Mouse (Mus musculus) left cerebral cortex, adult 9 months (tissue): ENCODE measurements around the gene Phlpp1.

Source experiments
- DNase-seq, 2 experiments: peaks; one replicate each; pipeline ENCODE4 v3.0.0; 2022; ENCODE audit warnings: low spot score in 2 of 2

Gene Phlpp1

DNA sequence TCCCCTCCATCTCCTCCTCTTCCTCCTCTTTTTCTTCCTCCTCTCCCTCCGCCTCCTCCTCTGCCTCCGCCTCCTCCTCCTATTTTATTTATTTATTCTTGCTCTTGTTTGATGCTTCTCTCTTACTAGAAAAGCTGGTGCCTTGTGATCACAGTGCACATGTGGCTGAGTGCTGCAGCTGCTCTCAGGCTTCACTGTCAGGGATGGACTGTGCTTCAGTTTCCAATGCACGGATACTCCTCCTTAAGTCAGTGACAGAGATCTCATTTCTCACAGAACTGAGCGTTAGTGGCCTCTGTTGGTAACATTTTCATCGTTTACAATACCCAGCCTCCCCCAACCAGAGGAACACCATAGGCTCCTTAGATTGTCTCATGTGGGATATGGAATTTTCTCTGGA, 215.0 kb downstream of the Phlpp1 start:
- no peak for DNase-seq

DNA sequence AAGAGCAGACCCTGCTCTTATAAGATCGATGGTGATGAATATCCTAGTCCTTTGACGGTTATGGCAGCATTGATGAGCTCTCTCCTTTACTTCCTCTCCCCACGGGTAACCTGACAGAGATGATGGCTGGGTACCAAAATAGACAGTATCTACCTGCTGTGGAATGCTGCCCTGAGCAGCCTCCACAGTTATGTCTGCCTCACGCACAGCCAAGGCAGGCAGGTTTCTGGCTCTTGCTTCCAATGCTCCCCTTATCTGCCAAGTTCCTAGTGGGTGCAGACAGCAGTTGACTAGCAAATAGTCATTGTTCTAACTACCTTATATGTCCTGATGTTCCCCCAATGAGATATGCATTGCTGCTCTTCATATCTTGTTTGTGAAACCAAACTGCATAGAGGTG, 215.7 kb downstream of the Phlpp1 start:
- DNase-seq, result no peak

DNA sequence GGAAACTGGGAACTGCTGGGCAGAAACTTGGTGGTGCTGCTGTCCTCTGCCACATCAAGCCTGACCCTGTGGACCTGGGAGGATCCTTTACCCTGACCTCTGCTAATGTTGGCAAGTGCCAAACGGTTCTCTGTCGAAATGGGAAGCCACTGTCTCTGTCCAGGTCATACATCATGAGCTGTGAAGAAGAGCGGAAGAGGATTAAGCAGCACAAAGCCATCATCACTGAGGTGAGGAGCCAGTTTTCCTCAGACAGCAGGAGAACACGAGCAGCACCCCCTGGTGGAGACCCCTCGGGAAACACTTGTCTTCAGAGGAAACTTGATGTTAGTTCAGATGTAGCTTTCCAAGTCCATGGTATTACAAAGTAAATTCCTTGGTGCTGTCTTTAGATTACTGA, 218.1 kb downstream of the Phlpp1 start:
- peak in 1 of 2 experiments; percentile 55 for DNase-seq

DNA sequence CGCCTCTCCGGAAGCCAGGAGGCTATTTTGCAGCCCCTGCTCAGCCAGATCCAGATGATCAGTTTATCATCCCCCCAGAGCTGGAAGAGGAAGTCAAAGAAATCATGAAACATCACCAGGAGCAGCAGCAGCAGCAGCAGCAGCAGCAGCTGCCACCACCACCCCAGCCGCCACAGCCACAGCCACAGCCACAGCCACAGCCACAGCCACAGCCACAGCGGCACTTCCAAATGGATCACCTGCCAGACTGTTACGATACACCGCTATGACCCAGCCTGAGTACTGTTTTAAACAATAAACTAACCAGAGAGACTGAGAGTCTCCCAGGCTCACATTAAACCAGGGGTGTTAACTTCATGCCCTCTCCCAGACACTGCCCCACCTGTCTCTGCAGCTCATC, 221.5 kb downstream of the Phlpp1 start:
- DNase-seq, result no peak

DNA sequence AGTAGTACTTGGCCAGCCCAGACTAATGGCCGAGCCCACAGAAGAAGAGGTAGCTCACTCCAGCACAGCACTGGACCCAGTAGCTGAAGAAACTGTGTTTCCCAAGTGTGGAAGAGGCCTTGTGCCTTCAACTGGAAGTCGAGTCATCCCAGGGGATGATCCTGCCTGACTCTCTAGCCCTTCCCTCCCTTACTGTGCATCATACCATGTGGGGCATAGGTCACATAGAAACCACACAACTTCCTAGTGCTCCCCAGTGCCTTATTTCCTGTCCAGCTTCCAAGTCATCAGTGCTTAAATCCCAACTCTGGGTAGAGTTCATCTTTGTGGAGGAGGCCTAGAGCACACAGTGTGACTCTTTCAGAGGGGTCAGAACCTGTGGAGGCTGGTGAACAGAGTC, 223.1 kb downstream of the Phlpp1 start:
- no peak for DNase-seq

DNA sequence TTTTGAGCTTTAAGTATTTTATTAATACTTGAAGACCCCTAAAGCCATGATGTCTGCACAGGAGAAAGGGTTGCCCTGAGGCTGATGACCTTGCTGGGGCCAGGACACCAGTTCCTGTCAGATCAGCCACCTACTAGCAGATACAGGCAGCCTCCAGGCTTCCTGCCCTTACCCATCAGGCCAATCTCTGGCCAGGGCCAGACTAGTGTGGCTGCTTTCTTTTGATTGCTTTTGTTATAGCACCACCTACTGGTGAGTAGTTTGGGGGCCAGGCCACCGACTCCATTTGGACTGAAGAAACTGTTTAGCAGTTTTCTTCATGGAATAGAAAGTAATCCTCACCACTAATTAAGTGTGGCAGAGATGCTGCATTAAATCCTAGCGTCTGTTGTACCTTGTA, 223.9 kb downstream of the Phlpp1 start:
- peak in 1 of 2 experiments; percentile 71 for DNase-seq

DNA sequence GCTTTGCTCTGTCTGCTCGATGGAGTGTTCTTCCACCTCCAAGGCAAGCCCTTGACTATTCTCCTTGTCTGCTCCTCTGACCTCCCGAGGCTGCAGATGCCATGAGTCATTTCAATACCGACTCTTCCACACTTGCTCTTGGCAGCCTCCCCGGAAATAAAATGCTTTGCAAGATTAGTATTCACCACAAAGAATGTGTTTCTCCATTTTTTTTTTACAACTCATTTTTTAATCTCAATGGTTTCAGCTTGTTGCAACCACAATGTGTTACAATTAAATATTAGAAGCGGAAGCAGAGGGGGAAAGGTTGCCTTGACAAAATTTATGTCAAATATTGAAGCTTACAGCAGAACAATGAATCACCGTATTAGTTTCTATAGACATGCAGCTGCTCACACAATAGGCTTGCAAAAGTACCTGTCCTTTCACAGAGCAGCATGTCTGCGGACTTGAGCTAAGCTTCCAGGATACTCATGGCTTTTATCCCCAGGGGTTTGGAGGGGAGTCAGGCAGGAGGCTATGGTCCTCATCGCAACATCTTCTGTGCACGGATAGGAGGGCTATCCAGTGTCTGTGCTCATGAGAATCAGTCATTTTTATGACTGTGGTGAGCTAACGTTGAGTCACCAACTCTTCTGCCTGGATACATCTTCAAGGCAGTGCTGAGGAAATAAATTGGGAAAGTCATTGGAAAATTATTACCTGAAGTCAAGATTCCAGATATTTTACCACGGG, 229.5 kb downstream of the Phlpp1 start:
- DNase-seq, result no peak

DNA sequence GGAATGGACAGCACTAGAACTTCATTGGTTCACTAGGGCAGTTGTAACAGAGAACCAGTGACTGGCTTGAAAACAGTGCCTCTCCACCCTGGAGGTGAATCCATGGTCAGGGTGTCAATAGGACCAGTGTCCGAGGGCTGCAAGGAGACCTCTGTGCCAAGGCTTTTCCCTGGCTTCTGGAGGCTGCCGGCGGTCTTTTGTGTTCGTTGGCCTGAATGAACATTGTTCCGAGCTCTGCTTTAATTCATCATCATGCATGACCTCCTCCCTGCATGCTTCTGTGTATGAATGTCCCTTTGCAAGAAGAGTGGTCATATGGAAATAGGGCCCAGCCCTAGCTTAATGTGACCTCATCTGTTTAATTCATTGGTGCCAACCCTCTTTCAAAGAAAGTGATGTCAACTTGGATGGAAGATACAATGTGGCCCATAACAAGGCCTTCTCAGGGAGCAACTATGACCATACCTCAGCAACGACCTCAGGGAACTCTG, 231.5 kb downstream of the Phlpp1 start:
- no peak for DNase-seq

DNA sequence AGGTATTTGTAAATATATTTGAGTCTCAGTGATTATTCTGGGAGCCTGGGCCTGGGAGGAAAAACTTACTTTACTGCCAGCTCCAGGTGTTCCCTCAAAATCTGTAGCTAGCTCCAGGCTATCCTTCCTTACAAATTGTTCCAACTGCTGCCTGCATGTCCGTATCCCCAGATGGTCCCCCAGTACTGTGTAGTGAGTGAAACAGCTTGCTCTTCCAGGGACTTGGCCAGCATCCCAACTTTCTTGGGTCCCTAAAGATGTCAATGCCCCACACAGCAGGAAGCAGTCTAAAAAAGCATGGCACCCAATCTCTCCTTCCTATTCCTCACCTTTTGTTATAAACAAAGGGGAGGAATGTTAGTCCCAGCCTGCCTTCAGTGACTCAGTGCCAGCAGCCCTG, 235.3 kb downstream of the Phlpp1 start:
- peak in 1 of 2 experiments; percentile 38 for DNase-seq

DNA sequence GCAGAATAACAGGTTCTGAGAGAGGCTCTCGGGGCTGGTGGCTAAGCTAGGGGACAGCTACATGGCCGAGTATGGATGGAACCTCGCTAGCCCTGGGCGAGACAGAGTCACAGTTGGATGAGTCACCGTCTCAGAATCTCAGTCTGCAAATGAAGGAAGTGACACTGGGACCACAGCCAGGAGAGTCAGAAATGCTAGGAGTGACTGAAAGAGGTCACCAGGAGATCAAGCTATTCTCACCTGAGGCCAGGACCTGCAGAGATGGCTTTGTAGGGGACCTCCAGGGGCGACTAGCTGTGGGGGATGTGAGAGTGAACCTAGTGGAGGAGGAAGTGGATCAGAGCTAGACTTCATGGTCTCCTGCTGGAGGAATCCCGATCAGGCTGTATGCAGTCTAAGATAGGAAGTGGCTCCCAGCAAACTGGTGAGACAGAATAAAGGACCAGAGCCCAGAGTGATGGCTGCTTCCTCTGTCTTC, 236.4 kb downstream of the Phlpp1 start:
- DNase-seq, result peak in 1 of 2 experiments; percentile 42

DNA sequence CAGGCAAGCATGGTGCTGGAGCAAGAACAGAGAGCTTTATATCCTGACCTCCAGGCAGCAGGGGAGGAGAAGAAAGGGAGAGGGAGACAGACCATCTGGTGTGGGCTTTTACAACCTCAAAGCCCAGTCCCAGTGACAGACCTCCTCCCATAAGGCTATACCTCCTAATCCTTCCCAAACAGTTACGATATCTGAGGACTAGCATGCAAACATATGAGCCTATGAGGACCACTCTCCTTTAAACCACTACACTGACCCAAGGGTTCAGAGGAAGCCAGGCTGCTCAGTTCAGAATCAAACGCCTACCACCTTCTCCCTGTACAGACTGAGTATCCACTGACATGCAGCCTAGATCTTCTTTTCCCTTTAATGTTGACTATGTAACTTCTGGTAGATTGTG, 239.3 kb downstream of the Phlpp1 start:
- no peak for DNase-seq

DNA sequence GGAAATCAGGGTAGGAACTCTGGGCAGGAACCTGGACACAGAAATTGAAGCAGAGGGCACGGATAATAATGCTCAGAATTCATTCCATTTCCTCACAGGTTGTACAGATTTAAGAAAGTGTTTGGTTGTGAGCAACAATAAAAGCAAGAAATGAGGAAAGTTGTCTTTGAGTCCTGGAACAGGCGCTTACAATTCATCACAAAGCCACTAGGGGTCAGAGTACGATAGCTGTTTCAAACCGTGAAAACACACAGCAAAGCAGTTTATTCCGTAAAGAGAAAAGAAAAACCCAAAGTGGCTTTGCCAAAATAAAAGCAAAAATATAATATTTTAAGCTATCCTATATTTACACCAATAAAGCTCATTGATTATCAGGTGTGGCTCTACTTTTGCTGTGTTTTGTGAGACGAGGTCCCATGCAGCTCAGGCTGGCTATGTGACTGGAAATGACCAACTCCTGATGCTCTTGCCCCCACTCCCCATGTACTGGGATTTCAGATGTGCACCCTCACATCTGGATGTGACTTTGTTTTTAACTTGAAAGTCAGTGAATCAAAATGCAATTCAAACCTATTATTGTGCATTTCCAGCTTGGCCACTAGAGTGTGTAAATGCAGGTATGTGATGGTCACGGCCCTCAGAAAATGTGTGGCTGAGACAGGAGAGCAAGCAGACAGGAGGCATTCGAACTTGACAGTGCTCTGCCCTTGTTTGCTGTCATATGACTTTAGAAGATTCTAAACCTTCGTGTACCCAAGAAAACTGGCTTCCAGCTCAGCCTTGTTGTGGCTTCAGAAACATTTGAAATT, 253.8 kb downstream of the Phlpp1 start:
- peak in 1 of 2 experiments; percentile 51 for DNase-seq

DNA sequence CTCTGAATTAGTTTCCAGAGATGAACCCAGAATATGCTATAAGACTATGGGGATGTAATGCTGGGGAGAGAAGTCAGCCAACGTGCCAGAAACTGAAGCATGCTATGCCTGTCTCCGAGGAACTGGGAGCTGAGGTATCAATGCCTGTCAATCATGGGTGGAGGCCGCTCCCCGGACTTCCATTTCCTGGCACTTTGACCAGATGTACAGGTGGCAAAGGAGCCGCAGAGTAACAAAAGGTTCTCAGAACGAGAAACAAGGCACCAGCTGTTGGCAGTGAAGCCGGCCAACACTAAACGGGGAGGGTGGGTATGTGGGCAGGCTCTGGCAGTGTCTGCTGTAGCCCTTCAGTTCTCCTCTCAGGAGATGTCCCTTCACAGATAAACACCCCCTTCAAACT, 256.6 kb downstream of the Phlpp1 start:
- peak in 1 of 2 experiments; percentile 40 for DNase-seq

DNA sequence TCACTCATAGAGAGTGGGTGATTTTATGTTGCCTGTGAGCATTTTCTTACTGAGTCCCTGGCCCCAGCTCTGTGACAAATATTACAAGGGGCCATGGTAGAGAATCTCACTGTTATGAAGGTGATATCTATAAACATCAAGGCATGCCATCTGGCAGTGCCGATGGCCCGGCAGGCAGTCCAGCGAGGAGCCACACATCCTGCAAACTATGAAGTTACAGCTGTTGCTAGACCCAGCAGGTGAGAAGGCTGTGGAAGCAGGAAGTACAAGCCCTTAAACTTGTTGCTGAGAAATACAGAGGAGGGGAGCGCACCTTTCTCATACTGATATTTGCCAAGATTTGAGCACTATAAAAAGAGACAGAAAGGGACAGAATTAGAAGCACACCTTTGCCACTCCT, 257.0 kb downstream of the Phlpp1 start:
- DNase-seq, result no peak

DNA sequence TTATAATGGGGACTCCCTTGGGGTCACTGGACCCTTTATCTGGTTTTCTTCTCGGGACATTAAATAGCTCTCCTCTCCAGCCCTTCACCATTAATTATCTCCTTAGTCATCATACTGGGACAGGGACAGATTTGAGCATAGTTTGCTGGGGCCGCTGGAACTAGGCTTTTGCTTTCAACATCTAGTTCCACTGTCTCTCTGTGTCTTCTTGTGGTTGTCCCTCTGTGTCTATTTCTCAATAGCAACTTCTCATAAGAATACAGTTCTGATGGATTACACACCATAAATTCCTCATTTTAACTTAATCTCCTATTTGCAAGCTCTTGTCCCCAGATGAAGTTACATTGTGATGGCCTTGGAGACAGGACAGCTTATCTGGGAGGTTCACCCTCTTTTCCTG, 262.0 kb downstream of the Phlpp1 start:
- no peak for DNase-seq
